Mouse (Mus musculus): ENCODE data around the gene Lrba. TPM values are rescaled to one million over a fixed set of nuclear protein-coding genes. Genes with fewer than 3 reads are reported as not detected.

The Lrba gene
- polyA plus RNA-seq (2017; shearing (Covaris generic)), result 10 to 100 TPM; 13.8 to 14.4 TPM

- ATAC-seq, result peak; percentile 81
These were observed at the start of gene Lrba for GRCm38 (mm10) chr3:86224564-86225421. Lrba (plus strand) TSS chr3:86224680.

- no peak for ATAC-seq
These were observed 44.8 kb upstream of the Lrba start for GRCm38 (mm10) chr3:86179714-86180113.

- ATAC-seq, result no peak
These were observed 43.4 kb upstream of the Lrba start for GRCm38 (mm10) chr3:86181107-86181506.

GRCm38 (mm10) chr3:86184546-86184945 is 39.9 kb upstream of the Lrba start:
- no peak for ATAC-seq

- no peak for ATAC-seq
These were observed 36.6 kb upstream of the Lrba start for GRCm38 (mm10) chr3:86187736-86188389.

- ATAC-seq, result no peak
These were observed 28.5 kb upstream of the Lrba start for GRCm38 (mm10) chr3:86195981-86196380.

- peak; percentile 87 for ATAC-seq
These were observed 28.0 kb upstream of the Lrba start for GRCm38 (mm10) chr3:86196471-86196870.

- ATAC-seq, result no peak
These were observed 22.8 kb upstream of the Lrba start for GRCm38 (mm10) chr3:86201645-86202175.

- no peak for ATAC-seq
These were observed 22.0 kb upstream of the Lrba start for GRCm38 (mm10) chr3:86202449-86202848.

GRCm38 (mm10) chr3:86204608-86205358 is 19.7 kb upstream of the Lrba start:
- no peak for ATAC-seq

- ATAC-seq, result no peak
These were observed 17.9 kb upstream of the Lrba start for GRCm38 (mm10) chr3:86206556-86206955.

- ATAC-seq, result no peak
These were observed 14.1 kb upstream of the Lrba start for GRCm38 (mm10) chr3:86210267-86210939.

- ATAC-seq, result no peak
These were observed 13.5 kb upstream of the Lrba start for GRCm38 (mm10) chr3:86210959-86211358.

- no peak for ATAC-seq
These were observed 10.2 kb upstream of the Lrba start for GRCm38 (mm10) chr3:86214248-86214647.

- ATAC-seq, result peak; percentile 82
These were observed 706 bp upstream of the Lrba start for GRCm38 (mm10) chr3:86223634-86224313.

- ATAC-seq, result no peak
These were observed 241 bp upstream of the Lrba start for GRCm38 (mm10) chr3:86224314-86224563.

GRCm38 (mm10) chr3:86231532-86232086 is 7.1 kb downstream of the Lrba start:
- ATAC-seq, result no peak

GRCm38 (mm10) chr3:86247193-86247592 is 22.7 kb downstream of the Lrba start:
- peak; percentile 65 for ATAC-seq

- no peak for ATAC-seq
These were observed 26.7 kb downstream of the Lrba start for GRCm38 (mm10) chr3:86251212-86251611.

GRCm38 (mm10) chr3:86252588-86252987 is 28.1 kb downstream of the Lrba start:
- no peak for ATAC-seq

- no peak for ATAC-seq
These were observed 28.6 kb downstream of the Lrba start for GRCm38 (mm10) chr3:86253071-86253470.

- ATAC-seq, result no peak
These were observed 29.3 kb downstream of the Lrba start for GRCm38 (mm10) chr3:86253791-86254190.
